8 mouse cellular contexts compared by ENCODE assay signal in genomic region chr14:61571366-61571765, GRCm38 (mm10). TPM values are rescaled to one million over a fixed set of nuclear protein-coding genes. Genes with fewer than 3 reads are reported as not detected.
DNase-seq lines count a peak whose midpoint lies in the region; ATAC-seq lines count a peak whose summit lies in the region.

No protein-coding gene starts in this region.

- no peaks in the 10 kb centered on the region for H3K4me1 ChIP-seq in forebrain, embryonic 10.5 days
- no peaks in the 10 kb centered on the region for H3K4me1 ChIP-seq in forebrain, embryonic 12.5 days

- H3K4me3 ChIP-seq in forebrain, embryonic 10.5 days, result no peak overlapping the region
- H3K4me3 ChIP-seq in forebrain, embryonic 12.5 days (replicated peaks), result no peak overlapping the region

- no peaks in the 10 kb centered on the region for H3K36me3 ChIP-seq in forebrain, embryonic 10.5 days (replicated peaks)
- H3K36me3 ChIP-seq in forebrain, embryonic 12.5 days (replicated peaks), result no peaks in the 10 kb centered on the region

- 20% methylated on average over 4 of the region's 4 CpGs for WGBS in forebrain, embryonic 10.5 days
- 11% methylated on average over 4 of the region's 4 CpGs for WGBS in forebrain, embryonic 12.5 days

- no peak overlapping the region for H3K9ac ChIP-seq in forebrain, embryonic 12.5 days

- H3K4me2 ChIP-seq in forebrain, embryonic 12.5 days, result no peak overlapping the region

- no peaks in the 10 kb centered on the region for H3K9me3 ChIP-seq in forebrain, embryonic 10.5 days
- no peaks in the 10 kb centered on the region for H3K9me3 ChIP-seq in forebrain, embryonic 12.5 days

- DNase-seq in forebrain, embryonic 10.5 days (ENCODE audit: extremely low spot score, low spot score), result peak; percentile 77
- peak; percentile 71 to 79 for DNase-seq in adrenal gland, postnatal 4 days (ENCODE audit: low spot score in 2 of 2)
- DNase-seq in heart, postnatal 25 days (ENCODE audit: low spot score), result peak; percentile 33
- peak; percentile 76 for DNase-seq in left cerebral cortex, adult 11 months (ENCODE audit: low spot score)
- DNase-seq in mesoderm, embryonic 11.5 days (ENCODE audit: low read depth, low spot score), result peak; percentile 85
- peak; percentile 75 to 94 for DNase-seq in spleen, postnatal 10 days (ENCODE audit: low spot score in 2 of 2)

- H3K27me3 ChIP-seq in forebrain, embryonic 10.5 days (ENCODE audit: poor library complexity, severe bottlenecking), result no peaks in the 10 kb centered on the region
- no peaks in the 10 kb centered on the region for H3K27me3 ChIP-seq in forebrain, embryonic 12.5 days

- no peak overlapping the region for H3K27ac ChIP-seq in forebrain, embryonic 10.5 days
- H3K27ac ChIP-seq in forebrain, embryonic 12.5 days, result no peak overlapping the region

- intact Hi-C loops in heart, postnatal 25 days (cut with DNase I), result loop anchor here (1.0 to 10.0 kb wide), 5 partner anchors 76 to 885 kb away; partner anchors contain the start of gene Gucy1b2

- ATAC-seq in forebrain, embryonic 12.5 days (ENCODE audit: low FRiP score), result no peak
- peak; percentile 85 for ATAC-seq in erythroblast, adult 5-6 weeks (replicated peaks; ENCODE audit: low FRiP score, poor library complexity, severe bottlenecking)

RNA-seq across cellular contexts. Expression of gene Spryd7, which starts 14.7 kb away (rescaled TPM):
- 13.8 and 14.1 TPM in 2 replicates for polyA plus RNA-seq in forebrain, embryonic 10.5 days (2016; fragmentation: Nextera tagmentation; extraction: Ambion mirVana)
- polyA plus RNA-seq in forebrain, embryonic 12.5 days (2016; fragmentation: Nextera tagmentation; extraction: Ambion mirVana), result 19.8 and 22.1 TPM in 2 replicates
- 10 to 100 TPM; 17.2 to 20.4 TPM for total RNA-seq in adrenal gland, postnatal 4 days (2021)
- 3.5 TPM in 1 of 2 replicates, not detected in the other for total RNA-seq in erythroblast, adult 5-6 weeks (2015; ENCODE audit: low replicate concordance)
- total RNA-seq in erythroblast, adult 5-6 weeks (2017; ENCODE audit: low replicate concordance), result 0.26 and 0.56 TPM in 2 replicates
- 10 to 100 TPM; 55.8 to 63.8 TPM for total RNA-seq in heart, postnatal 25 days (2021)

RNA-seq across cellular contexts. Expression of gene Trim13, which starts 26.7 kb away (rescaled TPM):
- 12.5 and 13.0 TPM in 2 replicates for polyA plus RNA-seq in forebrain, embryonic 10.5 days (2016; fragmentation: Nextera tagmentation; extraction: Ambion mirVana)
- polyA plus RNA-seq in forebrain, embryonic 12.5 days (2016; fragmentation: Nextera tagmentation; extraction: Ambion mirVana), result 41.5 and 42.6 TPM in 2 replicates
- 10 to 100 TPM; 14.3 to 14.7 TPM for total RNA-seq in adrenal gland, postnatal 4 days (2021)
- total RNA-seq in erythroblast, adult 5-6 weeks (2015; ENCODE audit: low replicate concordance), result 1.3 and 6.1 TPM in 2 replicates
- total RNA-seq in erythroblast, adult 5-6 weeks (2017; ENCODE audit: low replicate concordance), result 1.7 and 7.1 TPM in 2 replicates
- 1 to 10 TPM; 7.9 to 8.6 TPM for total RNA-seq in heart, postnatal 25 days (2021)

RNA-seq across cellular contexts. Expression of gene Kcnrg, which starts 35.9 kb away (rescaled TPM):
- 0.37 and 0.64 TPM in 2 replicates for polyA plus RNA-seq in forebrain, embryonic 10.5 days (2016; fragmentation: Nextera tagmentation; extraction: Ambion mirVana)
- 1.7 and 2.7 TPM in 2 replicates for polyA plus RNA-seq in forebrain, embryonic 12.5 days (2016; fragmentation: Nextera tagmentation; extraction: Ambion mirVana)
- under 1 TPM; 0.51 to 0.87 TPM for total RNA-seq in adrenal gland, postnatal 4 days (2021)
- total RNA-seq in erythroblast, adult 5-6 weeks (2015; ENCODE audit: low replicate concordance), result not detected in 2 replicates
- total RNA-seq in erythroblast, adult 5-6 weeks (2017; ENCODE audit: low replicate concordance), result 0.68 and 0.98 TPM in 2 replicates
- under 1 TPM in 1 of 2 experiments, not detected in 1; 0.13 TPM for total RNA-seq in heart, postnatal 25 days (2021)

Comparison
In these comparisons a context has a peak if more than half of its experiments do, and no peak if none do; other contexts are left out.
1. DNase-seq: peak in every context shown above with its lines; median percentile 85 in mesoderm, embryonic 11.5 days; 84 in spleen, postnatal 10 days; 77 in forebrain, embryonic 10.5 days; 76 in left cerebral cortex, adult 11 months; 75 in adrenal gland, postnatal 4 days; 33 in heart, postnatal 25 days.
2. RNA of gene Spryd7, which starts 14.7 kb away (total RNA-seq): 55.8 to 63.8 TPM in heart, postnatal 25 days and 17.2 to 20.4 TPM in adrenal gland, postnatal 4 days; 0.26 to 3.5 TPM in erythroblast, adult 5-6 weeks; every median in the first group is over 4 times any median in the second.